Mouse (Mus musculus) testis, adult 2 months (tissue): ENCODE measurements around the gene Pcbp4. TPM values are rescaled to one million over a fixed set of nuclear protein-coding genes. Genes with fewer than 3 reads are reported as not detected.

Source experiments
- H3K27ac ChIP-seq: fragments of 200-500 bp; 2 replicates; pipeline ENCODE4 v1.5.1; 2012; ENCODE audit warnings: low read depth, low read length; ENCODE audit not compliant: control insufficient read depth, insufficient read depth
- H3K27me3 ChIP-seq: fragments of 200-500 bp; 2 replicates; pipeline ENCODE4 v1.6.1; 2012; ENCODE audit warnings: mild to moderate bottlenecking, low read length, moderate library complexity; ENCODE audit not compliant: control insufficient read depth, insufficient read depth
- H3K36me3 ChIP-seq: fragments of 200-500 bp; 2 replicates; pipeline ENCODE4 v1.6.1; 2012; ENCODE audit warnings: mild to moderate bottlenecking, low read length; ENCODE audit not compliant: control insufficient read depth, insufficient read depth
- H3K4me1 ChIP-seq: fragments of 200-500 bp; 2 replicates; pipeline ENCODE4 v1.6.1; 2012; ENCODE audit warnings: low read length; ENCODE audit not compliant: control insufficient read depth, insufficient read depth
- H3K4me3 ChIP-seq: fragments of 200-500 bp; 2 replicates; pipeline ENCODE4 v1.5.1; 2012; ENCODE audit warnings: low read depth, mild to moderate bottlenecking, low read length, moderate library complexity, mixed read lengths; ENCODE audit not compliant: control insufficient read depth
- CTCF ChIP-seq: fragments of 200-500 bp; IDR thresholded peaks from 2 replicates; pipeline ENCODE4 v1.5.1; 2012; ENCODE audit warnings: low read depth, mild to moderate bottlenecking, inconsistent platforms, low read length, moderate library complexity; ENCODE audit not compliant: control insufficient read depth, insufficient read depth, insufficient replicate concordance
- POLR2A ChIP-seq: fragments of 200-500 bp; IDR thresholded peaks from 2 replicates; pipeline ENCODE4 v1.6.1; 2012; ENCODE audit warnings: low read depth, mild to moderate bottlenecking, inconsistent platforms, low read length, moderate library complexity; ENCODE audit not compliant: control insufficient read depth
- polyA plus RNA-seq: library from polyadenylated mRNA; depleted of rRNA; stranded (reverse); fragments of >200 nt; gene quantifications from 2 replicates; pipeline ENCODE4 v1.2.3, GENCODE M21; 2012

The Pcbp4 gene
- polyA plus RNA-seq, 1 experiment: 65.7 TPM

DNA sequence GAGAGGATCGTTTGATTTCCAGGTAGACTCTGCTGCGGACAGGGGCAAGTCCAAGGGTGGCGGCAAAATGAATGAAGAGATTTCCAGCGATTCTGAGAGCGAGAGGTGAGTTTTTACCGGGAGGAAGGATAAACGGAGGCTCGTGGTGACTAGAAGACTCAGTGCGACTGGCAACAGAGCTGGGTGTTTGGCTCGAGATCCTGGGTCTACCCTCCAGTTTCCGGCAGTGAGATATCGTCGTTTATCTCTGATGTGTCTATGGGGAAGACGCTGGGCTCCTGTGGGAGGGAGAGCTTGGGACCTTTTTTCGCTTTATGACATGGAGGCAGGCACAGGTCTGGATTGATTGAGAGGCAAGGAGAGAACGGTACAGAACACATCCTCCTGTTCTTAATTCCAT lies 24.6 kb downstream of the Pcbp4 start:
- TF ChIP-seq POLR2A: no peak
- no peak for TF ChIP-seq CTCF
- H3K27ac ChIP-seq: peak overlapping the region; percentile 50
- H3K4me1 ChIP-seq: peaks cover 19% of the 10 kb centered on the region
- H3K27me3 ChIP-seq: no peaks in the 10 kb centered on the region
- no peaks in the 10 kb centered on the region for H3K36me3 ChIP-seq
- peak overlapping the region; percentile 87 for H3K4me3 ChIP-seq

- TF ChIP-seq POLR2A (no peak), CTCF (no peak)
- Histone ChIP-seq H3K27me3 (no peaks in the 10 kb centered on the region), H3K27ac (peak overlapping the region; percentile 50; the same call in 1 of the 2 replicates), H3K4me1 (peaks cover 16% of the 10 kb centered on the region), H3K36me3 (no peaks in the 10 kb centered on the region), H3K4me3 (peak overlapping the region; percentile 87)
Observed at GRCm38 (mm10) chr9:106478101-106478500, 25.0 kb downstream of the Pcbp4 start.

- Histone ChIP-seq H3K4me1 (peaks cover 16% of the 10 kb centered on the region), H3K27ac (no peak overlapping the region), H3K27me3 (no peaks in the 10 kb centered on the region), H3K4me3 (no peak overlapping the region), H3K36me3 (no peaks in the 10 kb centered on the region)
- no peak for TF ChIP-seq CTCF
- TF ChIP-seq POLR2A: no peak
Observed at GRCm38 (mm10) chr9:106480541-106480940, 27.4 kb downstream of the Pcbp4 start.

- H3K27ac ChIP-seq: no peak overlapping the region
- no peak overlapping the region for H3K4me3 ChIP-seq
- H3K4me1 ChIP-seq: peaks cover 11% of the 10 kb centered on the region
- H3K27me3 ChIP-seq: no peaks in the 10 kb centered on the region
- no peak for TF ChIP-seq POLR2A
- no peak for TF ChIP-seq CTCF
- no peaks in the 10 kb centered on the region for H3K36me3 ChIP-seq
Observed at GRCm38 (mm10) chr9:106481075-106481474, 28.0 kb downstream of the Pcbp4 start.

GRCm38 (mm10) chr9:106481676-106482075 lies 28.6 kb downstream of the Pcbp4 start:
- Histone ChIP-seq H3K27me3 (no peaks in the 10 kb centered on the region), H3K4me3 (no peak overlapping the region), H3K36me3 (no peaks in the 10 kb centered on the region), H3K27ac (no peak overlapping the region), H3K4me1 (peaks cover 6% of the 10 kb centered on the region)
- no peak for TF ChIP-seq CTCF
- TF ChIP-seq POLR2A: no peak

GRCm38 (mm10) chr9:106482578-106483115 lies 29.6 kb downstream of the Pcbp4 start:
- Histone ChIP-seq H3K4me3 (no peak overlapping the region), H3K36me3 (no peaks in the 10 kb centered on the region), H3K27me3 (no peaks in the 10 kb centered on the region), H3K4me1 (peaks cover 5% of the 10 kb centered on the region), H3K27ac (no peak overlapping the region)
- TF ChIP-seq CTCF (no peak), POLR2A (no peak)

- H3K36me3 ChIP-seq: no peaks in the 10 kb centered on the region
Observed at GRCm38 (mm10) chr9:106483136-106483535, 30.0 kb downstream of the Pcbp4 start.

More at GRCm38 (mm10) chr9:106483136-106483535, 30.0 kb downstream of the Pcbp4 start:
- Histone ChIP-seq H3K27ac (no peak overlapping the region), H3K4me3 (no peak overlapping the region), H3K4me1 (peaks cover 2% of the 10 kb centered on the region), H3K27me3 (no peaks in the 10 kb centered on the region)
- TF ChIP-seq POLR2A: no peak
- TF ChIP-seq CTCF: no peak
